Mouse (Mus musculus) embryonic facial prominence, embryonic 12.5 days (tissue): ENCODE data around the gene Tbc1d5. TPM values are rescaled to one million over a fixed set of nuclear protein-coding genes. Genes with fewer than 3 reads are reported as not detected.

Experiments
- ATAC-seq: fragments of 200-750 bp; cut with Nextera tagmentation; 2 replicates; pipeline ENCODE4 v1.8.0; 2017; ENCODE audit not compliant: insufficient number of reproducible peaks, insufficient read depth, low FRiP score, low TSS enrichment
- H3K27ac ChIP-seq: fragments of 300-500 bp; sonication (generic); 2 replicates; pipeline ENCODE4 v1.5.1; 2016; ENCODE audit warnings: mild to moderate bottlenecking
- H3K27me3 ChIP-seq: fragments of 300-500 bp; sonication (generic); 2 replicates; pipeline ENCODE4 v1.6.1; 2016; ENCODE audit warnings: mild to moderate bottlenecking, moderate library complexity
- H3K36me3 ChIP-seq: fragments of 300-500 bp; sonication (generic); 2 replicates; pipeline ENCODE4 v1.6.1; 2016; ENCODE audit warnings: mild to moderate bottlenecking
- H3K4me1 ChIP-seq: fragments of 300-500 bp; sonication (generic); 2 replicates; pipeline ENCODE4 v1.6.1; 2016
- H3K4me2 ChIP-seq: fragments of 300-500 bp; sonication (generic); replicated peaks from 2 replicates; pipeline ENCODE4 v1.6.1; 2016; ENCODE audit warnings: mild to moderate bottlenecking, moderate library complexity
- H3K4me3 ChIP-seq: fragments of 300-500 bp; sonication (generic); 2 replicates; pipeline ENCODE4 v1.5.1; 2016; ENCODE audit warnings: mild to moderate bottlenecking
- H3K9ac ChIP-seq: fragments of 300-500 bp; sonication (generic); 2 replicates; pipeline ENCODE4 v1.6.1; 2016; ENCODE audit warnings: mild to moderate bottlenecking, moderate library complexity
- H3K9me3 ChIP-seq: fragments of 300-500 bp; sonication (generic); 2 replicates; pipeline ENCODE4 v1.6.1; 2016; ENCODE audit warnings: mild to moderate bottlenecking, moderate library complexity
- WGBS: fragments of 180-500 bp; shearing (Covaris S2); methylation state at CpG from one replicate; pipeline ENCODE4 v1.1.7; 2016; 5-methylcytosine and 5-hydroxymethylcytosine counted together
- polyA plus RNA-seq: library from polyadenylated mRNA; unstranded; fragments of >200 nt; fragmentation: Nextera tagmentation; extraction: Ambion mirVana; gene quantifications from 2 replicates; pipeline ENCODE4 v1.2.1, GENCODE M21; 2016

Tbc1d5 gene
- polyA plus RNA-seq, 1 experiment from 2014 or later: 13.0 TPM

GRCm38 (mm10) chr17:51178491-51179194 lies 509 bp downstream of the Tbc1d5 start:
- H3K36me3 ChIP-seq: no peaks in the 10 kb centered on the region
- ATAC-seq: peak; percentile 68
- peaks cover 9% of the 10 kb centered on the region; the same call in 1 of the 2 replicates for H3K4me1 ChIP-seq
- H3K9ac ChIP-seq: peak overlapping the region; percentile 93
- under 1% methylated on average over 54 of the region's 59 CpGs for WGBS
- no peaks in the 10 kb centered on the region for H3K9me3 ChIP-seq
- peak overlapping the region; percentile 96 for H3K27ac ChIP-seq
- peak overlapping the region; percentile 58 for H3K4me2 ChIP-seq
- no peaks in the 10 kb centered on the region for H3K27me3 ChIP-seq
- peak overlapping the region; percentile 68 for H3K4me3 ChIP-seq

- H3K4me1 ChIP-seq: peaks cover 9% of the 10 kb centered on the region; the same call in 1 of the 2 replicates
- H3K9ac ChIP-seq: peak overlapping the region; percentile 93
- H3K27ac ChIP-seq: peak overlapping the region; percentile 96
- ATAC-seq: no peak
- H3K4me3 ChIP-seq: peak overlapping the region; percentile 68
- H3K4me2 ChIP-seq: peak overlapping the region; percentile 58
- no peaks in the 10 kb centered on the region for H3K27me3 ChIP-seq
- H3K36me3 ChIP-seq: no peaks in the 10 kb centered on the region
- 52% methylated on average over 6 of the region's 6 CpGs for WGBS
- no peaks in the 10 kb centered on the region for H3K9me3 ChIP-seq
These were observed 1.2 kb downstream of the Tbc1d5 start for GRCm38 (mm10) chr17:51177923-51178322.

GRCm38 (mm10) chr17:51172332-51172731 lies 6.8 kb downstream of the Tbc1d5 start:
- H3K4me3 ChIP-seq: no peak overlapping the region
- H3K27me3 ChIP-seq: no peaks in the 10 kb centered on the region
- 86% methylated on average over 1 of the region's 1 CpGs for WGBS
- ATAC-seq: no peak
- H3K4me1 ChIP-seq: peaks cover under 1% of the 10 kb centered on the region; the same call in 1 of the 2 replicates
- no peaks in the 10 kb centered on the region for H3K9me3 ChIP-seq
- H3K9ac ChIP-seq: no peak overlapping the region
- no peaks in the 10 kb centered on the region for H3K36me3 ChIP-seq
- H3K4me2 ChIP-seq: no peak overlapping the region
- H3K27ac ChIP-seq: no peak overlapping the region

DNA sequence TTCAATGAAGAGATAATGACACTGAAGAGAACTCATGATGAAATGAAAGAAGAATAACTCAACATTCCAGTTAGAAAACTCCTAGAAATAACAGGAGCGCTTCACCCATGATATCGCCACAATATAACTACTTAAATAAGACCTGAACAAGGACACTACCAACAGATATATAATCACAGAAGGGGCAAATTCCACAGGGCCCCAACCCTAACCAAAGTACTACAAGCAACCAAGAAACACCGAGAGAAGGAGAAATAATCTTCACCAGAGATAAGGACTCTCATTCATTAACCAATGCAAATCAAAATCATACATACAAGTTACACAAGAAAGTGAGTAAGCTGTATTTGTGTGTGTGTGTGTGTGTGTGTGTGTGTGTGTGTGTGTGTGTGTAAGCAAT lies 7.6 kb downstream of the Tbc1d5 start:
- H3K27ac ChIP-seq: no peak overlapping the region
- H3K9me3 ChIP-seq: no peaks in the 10 kb centered on the region
- H3K4me2 ChIP-seq: no peak overlapping the region
- no peak for ATAC-seq
- no peaks in the 10 kb centered on the region for H3K4me1 ChIP-seq
- H3K9ac ChIP-seq: no peak overlapping the region
- WGBS: 91% methylated on average over 3 of the region's 3 CpGs
- H3K36me3 ChIP-seq: no peaks in the 10 kb centered on the region
- no peaks in the 10 kb centered on the region for H3K27me3 ChIP-seq
- H3K4me3 ChIP-seq: no peak overlapping the region

GRCm38 (mm10) chr17:51169911-51170310 lies 9.2 kb downstream of the Tbc1d5 start:
- H3K27me3 ChIP-seq: no peaks in the 10 kb centered on the region

GRCm38 (mm10) chr17:51162366-51162765 lies 16.8 kb downstream of the Tbc1d5 start:
- Histone ChIP-seq H3K27ac (no peak overlapping the region), H3K4me1 (no peaks in the 10 kb centered on the region), H3K36me3 (no peaks in the 10 kb centered on the region), H3K4me2 (no peak overlapping the region), H3K27me3 (no peaks in the 10 kb centered on the region), H3K9me3 (no peaks in the 10 kb centered on the region), H3K4me3 (no peak overlapping the region), H3K9ac (no peak overlapping the region)
- no peak for ATAC-seq

More at GRCm38 (mm10) chr17:51169911-51170310, 9.2 kb downstream of the Tbc1d5 start:
- Histone ChIP-seq H3K4me1 (no peaks in the 10 kb centered on the region), H3K9ac (no peak overlapping the region), H3K4me2 (no peak overlapping the region), H3K9me3 (no peaks in the 10 kb centered on the region), H3K4me3 (no peak overlapping the region), H3K27ac (no peak overlapping the region), H3K36me3 (no peaks in the 10 kb centered on the region)
- 78% methylated on average over 4 of the region's 4 CpGs for WGBS
- ATAC-seq: no peak

- H3K4me1 ChIP-seq: no peaks in the 10 kb centered on the region
- no peaks in the 10 kb centered on the region for H3K9me3 ChIP-seq
- no peaks in the 10 kb centered on the region for H3K36me3 ChIP-seq
- no peak overlapping the region for H3K27ac ChIP-seq
- WGBS: 90% methylated on average over 5 of the region's 5 CpGs
- no peak overlapping the region for H3K4me2 ChIP-seq
- ATAC-seq: no peak
- H3K9ac ChIP-seq: no peak overlapping the region
- no peaks in the 10 kb centered on the region for H3K27me3 ChIP-seq
- no peak overlapping the region for H3K4me3 ChIP-seq
These were observed 19.9 kb downstream of the Tbc1d5 start for GRCm38 (mm10) chr17:51159261-51159660.

- Histone ChIP-seq H3K27me3 (no peaks in the 10 kb centered on the region), H3K4me2 (no peak overlapping the region), H3K9me3 (no peaks in the 10 kb centered on the region), H3K9ac (no peak overlapping the region), H3K4me1 (no peaks in the 10 kb centered on the region), H3K4me3 (no peak overlapping the region), H3K27ac (no peak overlapping the region), H3K36me3 (no peaks in the 10 kb centered on the region)
- WGBS: 42% methylated on average over 3 of the region's 3 CpGs
- no peak for ATAC-seq
These were observed 28.2 kb downstream of the Tbc1d5 start for GRCm38 (mm10) chr17:51150999-51151398.

DNA sequence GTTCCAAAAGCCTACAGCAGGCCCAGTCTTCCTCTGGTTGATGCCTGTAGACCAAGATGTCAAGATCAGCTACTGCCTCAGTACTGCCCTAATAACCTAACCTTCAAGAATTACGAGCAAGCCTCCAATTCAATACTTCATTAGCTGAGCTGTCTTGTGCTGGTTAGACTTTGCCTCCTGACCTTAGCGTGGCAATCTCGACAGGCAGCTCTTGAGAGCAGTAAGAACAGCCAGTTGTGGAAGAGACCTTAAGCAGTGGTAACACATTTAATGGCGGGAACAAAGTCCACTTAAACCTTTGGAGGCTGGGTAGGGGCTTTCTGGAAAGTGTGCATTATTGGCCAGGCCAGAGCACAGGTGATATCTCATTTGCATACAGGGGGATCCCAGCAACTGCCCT lies 34.2 kb downstream of the Tbc1d5 start:
- 86% methylated on average over 4 of the region's 4 CpGs for WGBS
- no peaks in the 10 kb centered on the region for H3K4me1 ChIP-seq
- no peak for ATAC-seq

DNA sequence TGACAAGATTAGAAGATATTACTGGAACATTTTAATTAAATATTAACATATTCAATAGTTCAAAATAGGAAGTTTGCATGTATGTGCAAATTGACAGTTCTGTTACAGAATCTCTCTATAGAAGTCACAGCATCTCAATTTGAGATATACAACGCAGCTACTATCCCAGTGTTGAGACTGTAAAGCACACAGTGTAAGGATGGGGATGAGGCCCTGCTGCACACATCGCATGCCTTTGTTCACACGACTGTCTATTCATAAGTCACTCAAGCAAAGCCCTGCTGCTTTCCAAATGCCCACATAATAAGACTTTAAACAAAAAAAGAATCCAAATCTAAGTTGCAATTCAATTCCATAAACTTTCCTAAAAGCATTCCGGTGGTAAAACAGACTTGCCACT lies 37.1 kb downstream of the Tbc1d5 start:
- Histone ChIP-seq H3K27ac (no peak overlapping the region), H3K27me3 (no peaks in the 10 kb centered on the region), H3K4me1 (no peaks in the 10 kb centered on the region), H3K36me3 (no peaks in the 10 kb centered on the region), H3K4me3 (no peak overlapping the region), H3K9ac (no peak overlapping the region), H3K9me3 (no peaks in the 10 kb centered on the region), H3K4me2 (no peak overlapping the region)
- 88% methylated on average over 4 of the region's 4 CpGs for whole genome bisulfite sequencing
- no peak for ATAC-seq

More for the DNA sequence above, 34.2 kb downstream of the Tbc1d5 start:
- Histone ChIP-seq H3K36me3 (no peaks in the 10 kb centered on the region), H3K4me3 (no peak overlapping the region), H3K27me3 (no peaks in the 10 kb centered on the region), H3K27ac (no peak overlapping the region), H3K4me2 (no peak overlapping the region), H3K9me3 (no peaks in the 10 kb centered on the region), H3K9ac (no peak overlapping the region)

GRCm38 (mm10) chr17:51111194-51111593 lies 68.0 kb downstream of the Tbc1d5 start:
- Histone ChIP-seq H3K9ac (no peak overlapping the region), H3K4me3 (no peak overlapping the region), H3K27me3 (no peaks in the 10 kb centered on the region), H3K4me1 (no peaks in the 10 kb centered on the region), H3K36me3 (no peaks in the 10 kb centered on the region), H3K4me2 (no peak overlapping the region), H3K27ac (no peak overlapping the region), H3K9me3 (no peaks in the 10 kb centered on the region)
- no peak for ATAC-seq
- WGBS: 61% methylated on average over 2 of the region's 2 CpGs

GRCm38 (mm10) chr17:51104294-51104693 lies 74.9 kb downstream of the Tbc1d5 start:
- WGBS: 74% methylated on average over 1 of the region's 1 CpGs
- no peak overlapping the region for H3K9ac ChIP-seq
- ATAC-seq: 0 out of 2 replicates have a peak, but pooled peaks have one; percentile 28
- no peak overlapping the region for H3K27ac ChIP-seq
- no peak overlapping the region for H3K4me2 ChIP-seq
- no peaks in the 10 kb centered on the region for H3K9me3 ChIP-seq
- H3K36me3 ChIP-seq: no peaks in the 10 kb centered on the region
- no peaks in the 10 kb centered on the region for H3K27me3 ChIP-seq
- H3K4me3 ChIP-seq: no peak overlapping the region
- no peaks in the 10 kb centered on the region for H3K4me1 ChIP-seq
